ENCODE assay signal across 10 mouse cellular contexts in genomic region chr15:97376792-97377222, GRCm38 (mm10).
DNase-seq lines count a peak whose midpoint lies in the region; ATAC-seq and TF ChIP-seq lines count a peak whose summit lies in the region.
"Had no signal": no experiment of that assay in that cellular context is flagged by ENCODE, and none has a peak within 500 bp of the region (broad histone marks: within the 10 kb centered on the region; RNA-seq: fewer than 3 reads in every experiment).

No protein-coding gene starts in this region.

- no peak for TF ChIP-seq CTCF in intestine, postnatal 0 days (IDR thresholded peaks at IDR 0.05; ENCODE audit: low read depth)
- no peak for TF ChIP-seq CTCF in left cerebral cortex, adult 2 months (IDR thresholded peaks at IDR 0.05)

- H3K27ac ChIP-seq in forebrain, embryonic 11.5 days (ENCODE audit: low read depth, low read length), result no peak overlapping the region
- H3K27ac ChIP-seq in forebrain, embryonic 15.5 days (replicated peaks), result no peak overlapping the region
- no peak overlapping the region for H3K27ac ChIP-seq in intestine, postnatal 0 days (ENCODE audit: low read depth, low read length)
- H3K27ac ChIP-seq in left cerebral cortex, adult 2 months, result no peak overlapping the region
- H3K27ac ChIP-seq: midbrain, embryonic 15.5 days had no signal

- H3K9ac ChIP-seq in forebrain, embryonic 11.5 days (ENCODE audit: low read length), result no peak overlapping the region
- H3K9ac ChIP-seq in forebrain, embryonic 15.5 days (replicated peaks), result no peak overlapping the region
- no peak overlapping the region for H3K9ac ChIP-seq in intestine, postnatal 0 days (ENCODE audit: low read depth, low read length)
- H3K9ac ChIP-seq: midbrain, embryonic 15.5 days had no signal

- DNase-seq in forebrain, embryonic 11.5 days (ENCODE audit: low spot score), result no peak
- DNase-seq in embryo, embryonic 10.5 days (ENCODE audit: low spot score), result peak; percentile 30
- peak; percentile 47 for DNase-seq in naive thymus-derived CD4-positive, alpha-beta T cell, adult 2 months (ENCODE audit: low read depth)
- DNase-seq in layer of hippocampus, postnatal 36 days, result no peak
- no peak for DNase-seq in left cerebral cortex, adult 2 months (ENCODE audit: extremely low spot score in 1 of 2, low spot score in 2 of 2)
- no peak for DNase-seq in urinary bladder, postnatal 4 days (ENCODE audit: low spot score in 2 of 2)
- DNase-seq: cerebellum, adult 2 months had no signal

- H3K4me3 ChIP-seq in forebrain, embryonic 11.5 days (ENCODE audit: low read depth, low read length), result no peak overlapping the region
- no peak overlapping the region for H3K4me3 ChIP-seq in forebrain, embryonic 15.5 days
- peak overlapping the region; percentile 5; the same call in 1 of the 2 replicates for H3K4me3 ChIP-seq in intestine, postnatal 0 days (ENCODE audit: low read depth, low read length)
- no peak overlapping the region for H3K4me3 ChIP-seq in left cerebral cortex, adult 2 months
- H3K4me3 ChIP-seq: midbrain, embryonic 15.5 days had no signal

- intact Hi-C loops in left cerebral cortex, adult 2 months (cut with DNase I), result no loop called here

- H3K4me2 ChIP-seq in forebrain, embryonic 11.5 days (ENCODE audit: low read depth, low read length, severe bottlenecking), result 0 out of 2 replicates have a peak overlapping the region, but pooled peaks have one; percentile 18
- H3K4me2 ChIP-seq in forebrain, embryonic 15.5 days (replicated peaks), result no peak overlapping the region
- peak overlapping the region; percentile 56 for H3K4me2 ChIP-seq in intestine, postnatal 0 days (replicated peaks; ENCODE audit: low read depth)
- H3K4me2 ChIP-seq: midbrain, embryonic 15.5 days had no signal

- 11% methylated on average over 19 of the region's 19 CpGs for WGBS in forebrain, embryonic 11.5 days
- WGBS in forebrain, embryonic 15.5 days, result 22% methylated on average over 19 of the region's 19 CpGs
- 25% methylated on average over 19 of the region's 19 CpGs for WGBS in intestine, postnatal 0 days

- H3K36me3 ChIP-seq in forebrain, embryonic 11.5 days (ENCODE audit: control insufficient read depth, insufficient read depth, low read length), result no peaks in the 10 kb centered on the region
- no peaks in the 10 kb centered on the region for H3K36me3 ChIP-seq in forebrain, embryonic 15.5 days
- H3K36me3 ChIP-seq in intestine, postnatal 0 days (ENCODE audit: control insufficient read depth, insufficient read depth), result no peaks in the 10 kb centered on the region
- H3K36me3 ChIP-seq: midbrain, embryonic 15.5 days had no signal

- peaks cover 5% of the 10 kb centered on the region; the same call in 1 of the 2 replicates for H3K4me1 ChIP-seq in forebrain, embryonic 11.5 days (replicated peaks; ENCODE audit: control insufficient read depth, insufficient read depth, low read length)
- H3K4me1 ChIP-seq in forebrain, embryonic 15.5 days, result peaks cover 6% of the 10 kb centered on the region; the same call in 1 of the 2 replicates
- H3K4me1 ChIP-seq in intestine, postnatal 0 days (replicated peaks; ENCODE audit: control insufficient read depth, insufficient read depth, low read length), result no peaks in the 10 kb centered on the region

- H3K27me3 ChIP-seq in forebrain, embryonic 11.5 days (ENCODE audit: control insufficient read depth, insufficient read depth, low read length), result 0 out of 2 replicates have a peak, but pooled peaks cover 3% of the 10 kb centered on the region
- H3K27me3 ChIP-seq in forebrain, embryonic 15.5 days, result no peaks in the 10 kb centered on the region
- H3K27me3 ChIP-seq in intestine, postnatal 0 days (replicated peaks; ENCODE audit: control insufficient read depth, insufficient read depth, low read length), result no peaks in the 10 kb centered on the region
- H3K27me3 ChIP-seq: midbrain, embryonic 15.5 days had no signal

- ATAC-seq in forebrain, embryonic 11.5 days (replicated peaks; ENCODE audit: low FRiP score), result no peak
- no peak for ATAC-seq in forebrain, embryonic 15.5 days (replicated peaks)
- no peak; the same call in 1 of the 2 replicates for ATAC-seq in intestine, postnatal 0 days
- ATAC-seq: midbrain, embryonic 15.5 days had no signal

- no peaks in the 10 kb centered on the region for H3K9me3 ChIP-seq in forebrain, embryonic 11.5 days (ENCODE audit: control insufficient read depth, low read length)
- no peaks in the 10 kb centered on the region for H3K9me3 ChIP-seq in forebrain, embryonic 15.5 days
- H3K9me3 ChIP-seq in intestine, postnatal 0 days (ENCODE audit: control insufficient read depth), result no peaks in the 10 kb centered on the region
- H3K9me3 ChIP-seq: midbrain, embryonic 15.5 days had no signal

Comparison
In these comparisons a context has a peak if more than half of its experiments do, and no peak if none do; other contexts are left out.
1. DNase-seq: peak in embryo, embryonic 10.5 days (single experiment) and naive thymus-derived CD4-positive, alpha-beta T cell, adult 2 months (single experiment); none in forebrain, embryonic 11.5 days (single experiment), layer of hippocampus, postnatal 36 days (0 of 2), left cerebral cortex, adult 2 months (0 of 2) and urinary bladder, postnatal 4 days (0 of 2).